Mouse (Mus musculus) monocyte, adult 2 months (primary cell): ENCODE data around the gene Prkca.

Experiments
- DNase-seq, 2 experiments: peaks; one replicate each; pipeline ENCODE4 v3.0.0; 2022; ENCODE audit warnings: low spot score in 2 of 2, low read depth in 1 of 2

The Prkca gene

GRCm38 (mm10) chr11:108341783-108342182, 1.9 kb downstream of the Prkca start:
- no peak for DNase-seq

GRCm38 (mm10) chr11:108340293-108340692, 3.4 kb downstream of the Prkca start:
- DNase-seq: no peak

- DNase-seq: no peak
These were observed 7.3 kb downstream of the Prkca start for GRCm38 (mm10) chr11:108336445-108336844.

GRCm38 (mm10) chr11:108335536-108335935, 8.2 kb downstream of the Prkca start:
- DNase-seq: no peak

GRCm38 (mm10) chr11:108334658-108335057, 9.1 kb downstream of the Prkca start:
- no peak for DNase-seq

- no peak for DNase-seq
These were observed 9.9 kb downstream of the Prkca start for GRCm38 (mm10) chr11:108333583-108334379.

- DNase-seq: no peak
These were observed 10.7 kb downstream of the Prkca start for GRCm38 (mm10) chr11:108333006-108333405.

- no peak for DNase-seq
These were observed 12.9 kb downstream of the Prkca start for GRCm38 (mm10) chr11:108330818-108331217.

- no peak for DNase-seq
These were observed 17.8 kb downstream of the Prkca start for GRCm38 (mm10) chr11:108325943-108326342.

- no peak for DNase-seq
These were observed 21.6 kb downstream of the Prkca start for GRCm38 (mm10) chr11:108322156-108322555.

GRCm38 (mm10) chr11:108320561-108320960, 23.2 kb downstream of the Prkca start:
- DNase-seq: no peak

GRCm38 (mm10) chr11:108319162-108319561, 24.6 kb downstream of the Prkca start:
- no peak for DNase-seq

GRCm38 (mm10) chr11:108317878-108318277, 25.9 kb downstream of the Prkca start:
- no peak for DNase-seq

GRCm38 (mm10) chr11:108315736-108316135, 28.0 kb downstream of the Prkca start:
- no peak for DNase-seq

- no peak for DNase-seq
These were observed 31.2 kb downstream of the Prkca start for GRCm38 (mm10) chr11:108312516-108312915.

- DNase-seq: no peak
These were observed 31.8 kb downstream of the Prkca start for GRCm38 (mm10) chr11:108311912-108312311.

GRCm38 (mm10) chr11:108309791-108310190, 33.9 kb downstream of the Prkca start:
- no peak for DNase-seq

GRCm38 (mm10) chr11:108308253-108308652, 35.5 kb downstream of the Prkca start:
- DNase-seq: no peak

GRCm38 (mm10) chr11:108307258-108307657, 36.5 kb downstream of the Prkca start:
- DNase-seq: no peak

- DNase-seq: no peak
These were observed 39.9 kb downstream of the Prkca start for GRCm38 (mm10) chr11:108303787-108304186.

GRCm38 (mm10) chr11:108301796-108302490, 41.8 kb downstream of the Prkca start:
- DNase-seq: no peak

GRCm38 (mm10) chr11:108301036-108301435, 42.7 kb downstream of the Prkca start:
- no peak for DNase-seq
